Mouse (Mus musculus) inflammation-experienced regulatory T-cells, adult 6 months (primary cell): Measurements from ENCODE around the gene Ddx49. TPM values are rescaled to one million over a fixed set of nuclear protein-coding genes. Genes with fewer than 3 reads are reported as not detected.

ENCODE experiments used
- ATAC-seq: one replicate; pipeline ENCODE4 v1.8.0; 2017
- polyA plus RNA-seq, 3 experiments: library from polyadenylated mRNA; unstranded; fragments of 100-300 nt; shearing (Covaris generic); gene quantifications; one replicate each; pipeline ENCODE4 v1.2.1; 2017

Ddx49 gene
- 10 to 100 TPM; 46.0 to 58.6 (median 51.4) TPM for polyA plus RNA-seq

DNA sequence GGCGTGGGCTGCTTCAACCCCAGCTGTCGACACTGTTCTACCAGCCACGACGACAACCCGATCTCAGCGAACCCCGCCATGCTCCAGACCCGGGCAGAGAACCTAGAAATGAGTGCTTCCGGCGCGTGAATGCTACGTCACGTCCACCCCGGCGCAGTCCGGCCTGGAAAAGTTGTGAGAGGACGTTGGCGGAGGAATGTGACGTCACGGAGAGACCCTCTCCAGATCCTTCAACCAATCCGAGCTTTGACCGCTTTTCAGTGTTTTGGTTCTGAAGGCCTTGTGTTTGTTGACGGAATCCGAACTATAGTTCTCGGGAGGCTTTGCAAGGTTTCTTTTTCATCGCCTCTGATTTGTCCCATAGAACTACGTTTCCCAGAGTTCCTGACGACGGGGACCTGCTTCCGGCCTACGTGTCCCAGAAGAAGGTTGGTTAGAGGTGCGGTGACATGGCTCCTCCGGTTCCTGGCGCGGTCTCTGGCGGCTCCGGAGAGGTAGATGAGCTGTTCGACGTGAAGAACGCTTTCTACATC is at the start of gene Ddx49, which contains the start of gene Cope:
Gene Ddx49, minus strand, starts transcription at position 132 of the 533 bp plus-strand sequence.
Gene Cope, plus strand, starts transcription at position 161 of the 533 bp plus-strand sequence.
- peak; percentile 91 for ATAC-seq

DNA sequence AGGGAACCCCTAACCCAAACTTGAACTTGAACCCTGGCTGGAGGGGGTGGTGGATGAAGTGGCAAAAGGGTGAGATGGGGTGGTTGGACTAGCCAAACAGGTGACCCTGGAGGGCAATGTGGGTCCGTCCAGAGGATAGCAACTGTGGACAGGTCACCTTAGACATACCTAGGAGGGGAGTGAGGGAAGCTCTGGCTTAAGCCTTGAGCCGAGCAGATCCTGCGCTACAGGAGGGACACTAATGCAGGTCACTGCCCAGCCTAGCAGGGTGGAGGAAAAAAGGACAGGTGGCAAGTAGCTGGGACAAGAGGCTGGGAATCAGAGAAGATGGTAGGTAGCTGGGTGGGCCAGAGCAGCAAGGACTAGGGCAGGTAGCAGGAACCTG is 49.7 kb upstream of the Ddx49 start:
- no peak for ATAC-seq

DNA sequence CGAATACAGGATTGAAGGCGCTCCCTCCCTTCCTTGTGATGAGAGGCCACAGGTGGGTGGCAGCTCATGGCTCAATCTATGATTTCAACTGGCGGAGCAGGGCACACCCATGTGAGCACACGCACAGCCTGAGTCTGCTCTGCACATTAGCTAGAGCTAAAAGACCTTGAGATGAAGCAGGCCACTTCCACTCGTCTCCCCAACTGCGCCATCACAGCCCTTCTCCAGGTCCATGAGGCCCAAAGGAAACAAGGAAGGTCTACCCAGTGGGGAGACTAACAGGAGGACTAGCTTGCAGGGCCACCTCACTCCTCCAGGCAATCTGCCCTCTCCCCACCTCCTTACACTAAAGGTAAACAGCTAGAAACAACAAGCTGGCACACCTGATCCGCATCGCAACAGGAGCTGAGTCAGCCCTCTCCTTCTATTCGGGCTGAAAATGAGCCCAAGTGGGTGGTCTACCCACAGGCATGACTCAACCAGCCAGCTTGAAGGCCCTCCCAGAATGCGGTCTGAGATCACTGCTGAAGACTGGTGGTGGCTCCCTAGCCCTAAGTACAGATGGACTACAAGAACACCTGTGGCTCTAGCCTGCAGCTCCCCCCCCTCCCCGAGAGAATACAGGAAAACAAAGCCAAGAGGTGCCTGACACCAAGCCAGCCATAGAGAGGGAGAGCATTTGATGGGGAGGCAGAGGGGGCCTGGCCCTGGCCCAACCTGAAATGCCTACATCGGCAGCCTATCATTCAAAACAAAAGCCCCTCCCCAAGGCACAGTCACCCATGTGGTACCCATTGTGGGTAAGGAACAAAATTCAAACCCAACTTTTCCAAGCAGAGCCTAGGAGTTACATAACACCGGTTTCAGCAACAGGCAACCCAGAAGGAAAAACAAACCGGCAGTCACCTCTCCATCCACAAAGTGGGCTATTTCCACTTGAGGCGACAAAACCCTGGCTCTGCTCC is 49.0 kb upstream of the Ddx49 start:
- no peak for ATAC-seq

DNA sequence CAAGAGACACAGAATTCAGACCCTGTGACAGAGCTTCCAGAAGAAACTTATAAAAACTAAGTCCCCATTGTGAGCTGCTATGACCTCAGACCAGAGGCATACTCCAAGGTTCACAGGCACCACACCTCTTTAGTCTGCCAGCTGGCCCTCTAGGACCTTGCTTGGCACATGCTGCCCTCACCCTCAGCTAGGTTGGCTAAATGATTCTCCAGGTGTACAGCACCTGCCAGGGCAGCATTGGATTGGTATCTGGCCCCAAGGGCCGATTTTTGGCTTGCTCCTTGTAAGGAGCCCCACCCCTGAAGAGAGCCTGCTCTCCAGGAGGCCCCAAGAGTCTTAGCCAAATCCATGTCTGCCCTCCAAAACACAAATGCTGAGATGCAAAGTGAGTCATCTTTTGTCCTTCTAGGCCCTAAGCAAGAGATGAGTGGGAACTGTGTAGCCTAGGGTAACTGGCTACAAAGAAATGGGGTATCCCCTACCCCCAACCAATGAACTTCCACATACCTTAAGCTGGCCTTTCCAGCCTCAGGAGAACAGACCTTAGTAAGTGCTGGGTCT is 45.7 kb upstream of the Ddx49 start:
- no peak for ATAC-seq

- no peak for ATAC-seq
These were observed 45.2 kb upstream of the Ddx49 start for GRCm38 (mm10) chr8:70347443-70347842.

DNA sequence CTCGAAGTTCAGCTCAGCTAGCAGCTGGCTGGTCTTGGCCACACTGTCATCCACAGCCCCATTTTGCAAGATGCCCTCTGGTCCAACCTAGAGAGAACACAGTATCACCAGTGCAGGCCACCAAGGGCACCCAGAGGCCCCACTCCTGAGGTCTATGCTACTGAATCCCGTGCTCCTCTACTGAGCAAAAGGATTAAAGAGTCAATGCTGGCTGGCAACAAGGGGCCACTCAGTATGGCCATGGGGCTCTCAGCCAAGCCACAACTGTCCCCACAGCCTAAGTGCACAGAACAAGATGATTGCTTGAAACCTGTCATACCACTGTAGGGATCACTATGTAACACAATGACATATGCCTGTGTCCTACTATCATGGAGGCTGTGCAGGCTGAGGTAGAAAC is 42.0 kb upstream of the Ddx49 start:
- ATAC-seq = no peak

GRCm38 (mm10) chr8:70343696-70344095 is 41.4 kb upstream of the Ddx49 start:
- ATAC-seq = no peak

GRCm38 (mm10) chr8:70343076-70343475 is 40.8 kb upstream of the Ddx49 start:
- no peak for ATAC-seq

DNA sequence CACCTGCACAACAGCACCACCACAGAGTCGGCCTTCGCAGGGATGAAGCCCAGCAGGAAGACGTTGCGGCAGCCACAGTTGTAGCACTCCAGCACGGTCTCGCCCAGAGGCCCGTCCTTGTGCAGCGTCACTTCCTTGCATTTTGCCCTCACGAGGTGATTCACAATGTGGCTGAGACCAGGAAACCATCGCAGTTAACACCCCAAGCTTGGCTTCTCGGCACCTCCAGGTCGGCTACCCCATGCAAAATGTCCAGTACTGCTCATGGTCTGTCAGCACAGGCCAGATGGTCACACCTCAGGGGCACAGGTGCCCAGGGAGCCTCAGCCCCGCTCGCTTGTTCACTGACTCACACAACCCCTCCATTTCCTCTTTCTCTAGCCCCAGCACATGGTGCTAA is 39.7 kb upstream of the Ddx49 start:
- no peak for ATAC-seq

GRCm38 (mm10) chr8:70340659-70341058 is 38.4 kb upstream of the Ddx49 start:
- no peak for ATAC-seq

- no peak for ATAC-seq
These were observed 36.6 kb upstream of the Ddx49 start for GRCm38 (mm10) chr8:70338931-70339330.

DNA sequence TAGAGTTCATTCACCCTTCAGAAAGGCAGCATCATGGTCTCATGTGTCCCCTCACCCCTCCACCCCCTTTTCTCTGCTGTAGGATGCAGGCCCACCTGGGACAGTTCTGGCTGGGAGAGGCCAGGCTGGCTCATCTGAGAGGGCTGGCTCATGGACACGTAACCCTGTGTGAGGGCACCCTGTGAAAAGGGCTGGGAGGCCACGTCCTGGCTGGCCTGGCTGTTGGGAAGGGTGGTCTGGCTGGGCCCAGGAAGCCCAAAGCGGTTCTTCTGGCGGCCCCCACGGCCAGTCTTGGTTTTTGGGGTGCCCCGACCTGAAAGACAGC is 30.6 kb upstream of the Ddx49 start:
- ATAC-seq = no peak

GRCm38 (mm10) chr8:70332070-70332877 is 30.0 kb upstream of the Ddx49 start:
- ATAC-seq = no peak

DNA sequence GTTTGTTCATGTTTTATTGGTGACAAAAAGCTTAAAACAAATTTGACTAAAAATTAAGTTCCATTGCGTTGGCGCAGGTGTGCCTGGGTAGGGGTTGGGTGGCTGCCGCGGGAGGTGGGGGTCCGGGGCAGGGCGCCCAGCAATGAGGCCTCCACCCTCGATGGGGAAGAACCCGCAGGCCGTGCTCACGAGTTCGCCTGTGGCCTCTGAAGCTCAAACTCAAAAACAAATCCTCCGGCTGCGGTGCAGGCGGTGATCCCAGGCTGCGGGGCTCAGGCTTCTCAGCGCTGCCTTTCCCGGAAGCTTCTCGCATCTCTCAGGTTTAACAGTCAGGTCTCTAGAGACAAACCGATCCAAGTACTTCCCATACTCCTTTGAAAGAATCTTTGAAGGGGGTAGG is 29.2 kb upstream of the Ddx49 start:
- no peak for ATAC-seq

- ATAC-seq = no peak
These were observed 28.6 kb upstream of the Ddx49 start for GRCm38 (mm10) chr8:70330741-70331364.

DNA sequence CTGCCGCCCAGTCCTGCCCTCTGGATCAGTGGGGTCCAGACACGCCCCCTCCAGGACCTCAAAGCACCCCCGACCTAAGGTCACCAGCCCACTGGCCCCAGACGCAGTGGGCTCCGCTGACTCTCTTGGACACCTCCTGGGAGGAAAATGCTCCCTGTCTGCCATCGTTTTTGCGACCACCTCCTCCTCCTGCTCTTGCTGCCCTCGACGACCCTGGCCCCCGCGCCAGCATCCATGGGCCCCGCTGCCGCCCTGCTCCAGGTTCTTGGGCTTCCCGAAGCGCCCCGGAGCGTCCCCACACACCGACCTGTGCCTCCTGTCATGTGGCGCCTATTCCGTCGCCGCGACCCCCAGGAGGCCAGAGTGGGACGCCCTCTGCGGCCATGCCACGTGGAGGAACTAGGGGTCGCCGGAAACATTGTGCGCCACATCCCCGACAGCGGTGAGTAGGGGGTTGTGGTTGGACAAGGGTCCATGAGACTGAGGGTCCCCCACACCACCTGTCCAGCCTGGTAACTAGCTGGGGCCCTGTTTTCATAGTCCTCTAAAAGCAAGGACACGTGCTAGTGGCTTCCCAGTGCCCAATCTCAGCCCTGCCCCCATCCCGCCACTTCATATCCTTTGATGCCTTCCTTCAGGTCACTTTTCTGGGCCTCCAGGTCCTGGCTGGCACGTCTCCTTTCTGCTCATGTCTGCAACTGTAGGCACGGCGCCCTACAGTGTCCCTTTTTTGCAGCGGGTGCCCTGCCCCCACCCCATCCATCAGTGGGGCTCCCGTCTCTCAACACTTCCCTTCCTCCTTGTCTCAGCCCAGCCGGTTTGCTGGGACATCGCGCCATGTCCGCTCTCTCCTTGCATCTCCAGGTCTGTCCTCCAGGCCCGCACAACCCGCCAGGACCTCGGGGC is 27.8 kb upstream of the Ddx49 start:
- ATAC-seq = no peak

DNA sequence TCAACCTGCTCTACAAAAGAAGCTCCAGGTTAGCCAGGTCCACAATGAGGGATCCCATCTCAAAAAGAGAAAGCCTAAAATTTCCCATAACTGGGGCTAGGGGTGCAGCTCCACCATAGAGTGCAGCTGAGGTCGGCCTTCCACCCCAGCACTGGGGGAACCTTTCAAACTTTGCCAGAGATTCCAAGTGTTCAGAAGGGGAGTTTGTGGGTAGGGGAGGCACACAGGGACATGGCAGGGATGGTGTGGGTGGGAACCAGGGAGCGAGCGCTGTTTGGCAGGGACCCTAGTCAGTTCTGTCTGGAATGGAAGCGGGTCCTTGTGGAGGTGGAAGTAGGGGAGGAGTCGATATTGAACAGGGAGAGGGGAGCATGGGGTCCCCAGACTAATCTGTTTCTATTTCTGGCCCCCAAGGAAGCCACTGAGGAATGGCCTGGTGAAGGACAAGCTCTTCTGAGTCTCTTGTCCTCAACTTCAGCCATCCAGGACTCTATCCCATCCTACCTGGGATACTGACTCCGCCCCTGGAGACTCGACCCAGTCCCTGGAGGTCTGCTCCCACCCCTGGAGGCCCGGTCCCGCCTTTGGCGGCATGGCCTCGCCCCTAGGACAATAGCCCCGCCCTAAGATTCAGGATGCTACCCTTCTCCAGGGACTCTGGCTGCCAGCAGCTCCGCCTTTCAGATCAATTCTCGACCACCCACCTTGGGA is 27.0 kb upstream of the Ddx49 start, which contains the start of gene Gdf1:
Gene Gdf1, plus strand, starts transcription at position 694 of the 711 bp plus-strand sequence.
- ATAC-seq = no peak

- no peak for ATAC-seq
These were observed 25.2 kb upstream of the Ddx49 start for GRCm38 (mm10) chr8:70327512-70327911.

DNA sequence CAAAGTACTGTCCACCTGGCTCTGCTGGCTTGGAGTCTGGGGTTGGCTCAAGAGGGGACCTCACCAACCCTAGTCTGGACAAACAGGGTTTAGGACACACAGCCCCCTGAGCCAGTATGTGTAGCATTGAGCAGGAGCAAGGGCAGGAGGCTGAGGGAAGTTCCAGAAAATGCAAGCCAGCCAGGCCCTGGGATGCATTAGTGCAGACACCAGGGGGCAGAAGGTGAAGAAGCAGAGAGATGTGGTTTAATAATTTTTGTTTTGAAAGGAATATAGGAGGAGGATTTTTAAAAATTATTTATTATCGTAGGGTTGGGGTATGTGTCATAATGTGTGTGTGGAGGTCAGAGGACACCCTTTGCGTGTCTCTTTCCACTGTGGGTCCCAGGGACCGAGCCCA is 21.4 kb upstream of the Ddx49 start:
- ATAC-seq = no peak

DNA sequence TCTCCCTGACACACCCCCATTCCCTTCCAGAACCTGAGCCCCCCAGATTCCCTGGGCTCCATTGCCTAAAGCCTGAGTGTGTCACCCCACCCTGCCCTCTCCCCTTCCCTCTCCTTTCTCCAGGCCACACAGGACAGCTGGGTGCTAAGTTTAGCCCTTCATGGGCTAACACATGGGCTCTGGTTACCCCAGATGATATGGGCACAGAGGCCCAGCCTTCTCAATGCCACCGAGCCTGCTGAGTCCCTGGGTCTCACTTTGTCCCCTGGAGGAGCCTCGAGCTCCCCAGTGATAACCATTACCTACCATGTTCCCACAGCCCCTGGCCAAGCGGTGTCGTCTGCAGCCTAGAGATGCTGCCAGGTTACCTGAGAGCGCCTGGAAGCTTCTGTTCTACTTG is 15.6 kb upstream of the Ddx49 start:
- no peak for ATAC-seq
